Mouse (Mus musculus) bone marrow macrophage, adult 2 months (primary cell): ENCODE measurements at regions not wholly inside any gene's neighbourhood (a gene's known extent, or its start where the extent isn't known, plus 50 kb on each side); places are given as distances from the start of the nearest gene placed in this dataset.

Experiments
- CTCF ChIP-seq: IDR thresholded peaks from 2 replicates; pipeline ENCODE4 v1.5.1; 2012; ENCODE audit warnings: low read depth, mild to moderate bottlenecking, low read length, moderate library complexity
- POLR2A ChIP-seq: IDR thresholded peaks from 2 replicates; pipeline ENCODE4 v1.6.1; 2012; ENCODE audit warnings: mild to moderate bottlenecking, low read depth, low read length, borderline replicate concordance

- TF ChIP-seq CTCF, result no peak
- TF ChIP-seq POLR2A, result no peak
Measured at GRCm38 (mm10) chr3:61268453-61269335, 92.7 kb upstream of the Rap2b start.
